Mouse (Mus musculus): ENCODE data around the gene Mroh3.

- TF ChIP-seq POLR2A (IDR thresholded peaks at IDR 0.05; ENCODE audit: borderline replicate concordance, control insufficient read depth, low read depth, low read length) (no peak), CTCF (IDR thresholded peaks at IDR 0.05; ENCODE audit: control insufficient read depth, insufficient read depth, low read length) (no peak)
Observed at GRCm38 (mm10) chr1:136249662-136250061, 37.0 kb upstream of the Mroh3 start.

Data from bone marrow, adult 2 months (tissue).